Mouse (Mus musculus) heart, postnatal 10 days (tissue): Measurements from ENCODE around the gene Lmna. TPM values are rescaled to one million over a fixed set of nuclear protein-coding genes. Genes with fewer than 3 reads are reported as not detected.

Experiments used
- DNase-seq, 2 experiments: peaks; one replicate each; pipeline ENCODE4 v3.0.0; 2021
- intact Hi-C: fragments of 180-260 bp; cut with DNase I; formaldehyde crosslinking; loops from one replicate; pipeline ENCODE4 v1.15.1; 2025
- total RNA-seq, 2 experiments: library from RNA; stranded (reverse); gene quantifications; 2 replicates each; pipeline ENCODE4 v1.2.3; 2021

Lmna gene
- total RNA-seq, 2 experiments from 2014 or later: 164 to 173 TPM

GRCm38 (mm10) chr3:88540085-88540484 is 30.3 kb upstream of the Lmna start:
- intact Hi-C loops: no loop called here
- no peak for DNase-seq

GRCm38 (mm10) chr3:88539397-88539796 is 29.6 kb upstream of the Lmna start:
- no peak for DNase-seq
- intact Hi-C loops: no loop called here

- intact Hi-C loops: no loop called here
- DNase-seq: no peak
Measured at GRCm38 (mm10) chr3:88538271-88539145, 28.8 kb upstream of the Lmna start.

- intact Hi-C loops: no loop called here
- no peak for DNase-seq
Measured at GRCm38 (mm10) chr3:88537146-88537545, 27.4 kb upstream of the Lmna start.

GRCm38 (mm10) chr3:88536103-88536930 is 26.6 kb upstream of the Lmna start:
- DNase-seq: peak; percentile 76 to 80
- intact Hi-C loops: no loop called here

- no peak for DNase-seq
- intact Hi-C loops: no loop called here
Measured at GRCm38 (mm10) chr3:88535527-88535926, 25.8 kb upstream of the Lmna start.

- intact Hi-C loops: no loop called here
- no peak for DNase-seq
Measured at GRCm38 (mm10) chr3:88535005-88535404, 25.2 kb upstream of the Lmna start.

- no peak for DNase-seq
- intact Hi-C loops: no loop called here
Measured at GRCm38 (mm10) chr3:88533706-88534105, 23.9 kb upstream of the Lmna start.

GRCm38 (mm10) chr3:88532689-88533511 is 23.1 kb upstream of the Lmna start:
- intact Hi-C loops: no loop called here
- DNase-seq: peak in 1 of 2 experiments; percentile 32

GRCm38 (mm10) chr3:88532299-88532674 is 22.5 kb upstream of the Lmna start, which contains the start of gene Mex3a:
TSS of gene Mex3a (plus strand) at chr3:88532395.
- intact Hi-C loops: no loop called here
- DNase-seq: peak in 1 of 2 experiments; percentile 12

GRCm38 (mm10) chr3:88531348-88532298 is 21.9 kb upstream of the Lmna start:
- intact Hi-C loops: no loop called here
- DNase-seq: peak; percentile 92

GRCm38 (mm10) chr3:88530082-88530864 is 20.5 kb upstream of the Lmna start:
- intact Hi-C loops: no loop called here
- no peak for DNase-seq

GRCm38 (mm10) chr3:88529204-88530000 is 19.6 kb upstream of the Lmna start:
- intact Hi-C loops: no loop called here
- DNase-seq: no peak

- intact Hi-C loops: no loop called here
- DNase-seq: no peak
Measured at GRCm38 (mm10) chr3:88528646-88529045, 18.9 kb upstream of the Lmna start.

- intact Hi-C loops: loop anchor here (2.0 kb wide), 1 partner anchor 121 kb away; no protein-coding TSS in a partner anchor
- no peak for DNase-seq
Measured at GRCm38 (mm10) chr3:88527565-88527964, 17.8 kb upstream of the Lmna start.

- DNase-seq: peak; percentile 88 to 92
- intact Hi-C loops: loop anchor here (1.0 to 2.0 kb wide), 2 partner anchors 41 to 120 kb away; no protein-coding TSS in a partner anchor
Measured at GRCm38 (mm10) chr3:88526157-88527131, 16.7 kb upstream of the Lmna start.

GRCm38 (mm10) chr3:88525021-88525420 is 15.3 kb upstream of the Lmna start:
- intact Hi-C loops: no loop called here
- DNase-seq: no peak
